Mouse (Mus musculus): ENCODE data around the gene Chd1. TPM values are rescaled to one million over a fixed set of nuclear protein-coding genes. Genes with fewer than 3 reads are reported as not detected.
"Not testable (repeated sequence)": the region's sequence is repeated elsewhere in the genome, so short reads cannot be mapped to it uniquely, and the experiment has no call there.

The Chd1 gene
- total RNA-seq, 4 experiments from 2014 or later: 14.0 to 16.8 (median 15.8) TPM

DNA sequence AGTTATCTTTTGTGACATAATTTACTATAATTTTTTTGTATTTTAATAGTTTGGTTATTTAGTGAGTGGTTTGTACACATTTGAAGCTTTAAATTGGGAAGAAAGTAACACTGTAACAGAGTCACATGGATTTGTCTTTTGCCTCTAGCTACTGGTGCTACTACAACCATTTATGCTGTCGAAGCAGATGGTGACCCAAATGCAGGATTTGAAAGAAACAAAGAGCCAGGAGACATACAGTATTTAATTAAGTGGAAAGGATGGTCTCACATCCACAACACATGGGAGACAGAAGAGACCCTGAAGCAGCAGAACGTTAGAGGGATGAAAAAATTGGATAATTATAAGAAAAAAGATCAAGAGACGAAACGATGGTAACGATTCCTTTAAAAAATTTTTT is 26.9 kb downstream of the Chd1 start:
- DNase-seq (ENCODE audit: low spot score): no peak

- DNase-seq (ENCODE audit: low spot score): no peak
These were observed 32.7 kb downstream of the Chd1 start for GRCm38 (mm10) chr17:15737346-15737917.

DNA sequence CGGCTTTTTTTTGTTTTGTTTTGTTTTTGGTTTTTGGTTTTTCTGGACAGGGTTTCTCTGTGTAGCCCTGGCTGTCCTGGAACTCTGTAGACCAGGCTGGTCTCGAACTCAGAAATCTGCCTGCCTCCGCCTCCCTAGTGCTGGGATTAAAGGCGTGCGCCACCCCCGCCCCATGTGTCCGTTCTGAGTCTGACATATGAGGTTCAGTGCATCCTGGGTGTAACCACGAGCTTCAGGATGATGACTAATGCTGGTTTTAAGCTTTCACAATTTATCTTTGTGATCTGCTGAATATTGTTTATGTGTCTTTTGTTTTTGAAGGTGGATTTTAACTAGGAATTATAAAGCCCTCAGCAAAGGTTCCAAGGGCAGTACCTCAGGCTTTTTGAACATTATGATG is 37.1 kb downstream of the Chd1 start:
- DNase-seq (ENCODE audit: low spot score): no peak

GRCm38 (mm10) chr17:15742953-15743352 is 38.2 kb downstream of the Chd1 start:
- no peak for DNase-seq (ENCODE audit: low spot score)

DNA sequence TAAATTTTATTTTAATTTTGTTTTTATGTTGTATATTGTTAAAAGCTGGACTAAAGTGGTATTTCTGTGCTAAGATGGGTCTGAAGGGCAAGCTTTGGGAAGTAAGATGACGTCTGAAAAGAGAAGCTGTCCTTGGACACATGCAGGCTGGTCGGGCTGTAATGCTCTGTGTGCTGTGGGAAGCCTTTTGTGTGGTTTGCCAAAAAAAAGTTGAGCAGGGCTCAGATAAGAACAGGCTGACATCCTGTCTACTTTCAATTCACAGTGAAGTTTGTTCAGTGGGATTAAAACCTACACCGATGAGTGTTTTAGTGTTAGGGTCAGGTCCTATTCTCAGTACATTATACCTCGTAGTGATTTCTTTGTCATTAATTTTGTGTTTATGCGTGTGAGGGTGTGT is 38.6 kb downstream of the Chd1 start:
- peak; percentile 36 for DNase-seq (ENCODE audit: low spot score)

GRCm38 (mm10) chr17:15746696-15747095 is 41.9 kb downstream of the Chd1 start:
- DNase-seq (ENCODE audit: low spot score): no peak

GRCm38 (mm10) chr17:15748022-15748421 is 43.3 kb downstream of the Chd1 start:
- no peak for DNase-seq (ENCODE audit: low spot score)

- not testable (repeated sequence) for DNase-seq (ENCODE audit: low spot score)
These were observed 46.5 kb downstream of the Chd1 start for GRCm38 (mm10) chr17:15751264-15751663.

DNA sequence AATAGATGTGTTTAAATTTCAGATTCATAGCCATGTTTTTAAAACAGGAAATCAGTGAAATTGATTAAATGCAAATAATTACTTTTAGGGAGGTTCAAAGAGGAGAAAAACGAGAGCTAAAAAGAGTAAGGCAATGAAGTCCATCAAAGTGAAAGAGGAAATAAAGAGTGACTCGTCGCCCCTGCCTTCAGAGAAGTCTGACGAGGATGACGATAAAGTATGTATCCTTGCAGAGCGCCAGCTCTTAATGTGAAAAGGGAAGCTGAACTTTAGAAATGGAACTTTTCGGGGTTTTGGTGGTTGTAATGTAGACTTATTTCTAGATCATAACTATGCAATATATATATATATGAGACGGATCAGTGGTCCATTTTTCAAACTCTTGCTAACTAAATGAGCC is 56.4 kb downstream of the Chd1 start:
- no peak for DNase-seq (ENCODE audit: low spot score)

- DNase-seq (ENCODE audit: low spot score): peak; percentile 11
These were observed 64.4 kb downstream of the Chd1 start for GRCm38 (mm10) chr17:15769081-15769724.

DNA sequence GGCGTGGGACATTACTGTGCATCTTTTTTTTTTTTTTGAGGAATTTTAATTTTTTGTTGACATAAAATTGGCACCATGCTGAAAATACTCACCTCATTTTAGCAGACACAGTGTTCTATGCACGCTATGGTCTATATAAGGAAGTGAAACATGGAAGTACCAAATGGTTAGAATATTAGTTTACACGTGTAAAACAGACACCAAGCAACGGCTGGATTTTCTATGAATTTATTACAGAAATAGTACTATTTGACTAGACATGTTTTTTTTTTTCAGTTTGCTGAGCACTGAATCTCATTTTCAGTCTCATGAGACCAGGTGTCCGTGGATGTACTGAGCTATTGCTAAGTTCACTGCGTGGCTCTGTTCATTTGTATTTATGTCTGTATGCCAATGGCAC is 69.2 kb downstream of the Chd1 start:
- no peak for DNase-seq (ENCODE audit: low spot score)

DNA sequence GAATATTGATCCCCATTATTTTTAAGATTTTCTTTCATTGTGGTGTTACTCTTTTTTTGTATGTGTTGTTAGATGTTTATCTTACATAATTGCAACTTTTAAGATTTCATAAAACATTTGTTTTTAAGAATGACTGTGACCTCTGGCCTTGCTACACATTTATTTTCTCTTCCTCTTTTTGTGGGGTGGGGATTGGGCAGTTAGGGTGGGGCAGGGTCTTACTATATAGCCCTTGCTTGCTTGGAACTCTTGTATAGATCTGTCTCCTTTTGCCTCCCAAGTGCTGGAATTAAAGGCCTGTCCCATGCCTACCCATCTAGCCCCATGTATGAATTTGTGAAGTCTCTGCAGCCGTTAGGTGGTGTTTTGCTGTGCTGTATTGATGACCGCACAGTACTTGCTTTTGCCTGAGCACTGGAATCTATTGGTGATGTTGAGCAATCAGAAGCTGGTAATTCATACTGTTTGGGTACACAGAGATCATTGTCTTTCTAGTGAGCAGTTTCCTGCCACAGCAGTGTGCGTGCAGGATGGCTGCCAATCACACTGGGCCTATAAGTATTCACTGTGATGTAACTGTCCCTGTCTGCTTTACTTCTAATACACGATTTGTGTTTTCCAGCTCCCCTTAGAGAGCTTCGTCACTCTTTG is 69.9 kb downstream of the Chd1 start:
- DNase-seq (ENCODE audit: low spot score): no peak

DNA sequence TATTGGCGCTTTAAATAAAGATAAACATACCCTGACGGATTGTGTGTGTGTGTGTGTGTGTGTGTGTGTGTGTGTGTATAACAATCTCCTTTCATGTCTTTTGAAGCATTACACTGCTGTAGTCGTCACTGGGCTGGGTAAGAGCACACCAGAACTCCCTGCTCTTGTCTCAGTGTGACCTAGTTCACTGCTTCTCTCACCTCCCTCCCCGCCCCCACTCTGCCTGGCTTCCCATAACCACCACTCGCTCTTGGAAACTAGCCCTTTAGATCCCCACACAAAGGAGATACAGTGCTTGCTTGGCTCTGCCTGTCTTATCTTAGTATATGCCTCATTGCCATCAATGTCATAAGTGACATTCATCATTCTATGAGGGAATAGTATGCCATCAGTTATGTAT is 71.6 kb downstream of the Chd1 start:
- DNase-seq (ENCODE audit: low spot score): no peak

- DNase-seq (ENCODE audit: low spot score): no peak
These were observed 73.2 kb downstream of the Chd1 start for GRCm38 (mm10) chr17:15777979-15778378.

- peak; percentile 42 for DNase-seq (ENCODE audit: low spot score)
These were observed 82.3 kb downstream of the Chd1 start for GRCm38 (mm10) chr17:15787036-15787435.

DNA sequence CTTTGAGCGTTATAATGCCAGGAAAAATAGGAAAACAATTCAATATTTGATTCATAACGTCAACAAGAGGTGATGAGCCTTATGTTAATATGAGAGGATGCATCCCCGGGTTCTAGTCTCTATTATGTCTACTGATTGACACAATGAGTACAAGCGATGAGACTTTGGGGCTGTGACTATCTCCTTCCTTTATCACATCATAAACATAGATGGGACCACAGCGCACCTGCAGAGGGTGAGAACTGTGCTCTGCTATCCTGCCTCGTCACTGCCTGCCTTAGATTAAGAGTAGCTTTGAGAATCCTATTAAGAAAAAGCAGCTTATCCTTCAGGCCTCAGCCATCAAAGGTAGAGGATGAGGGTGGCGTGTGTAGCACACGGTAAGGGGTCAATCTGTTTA is 85.9 kb downstream of the Chd1 start:
- no peak for DNase-seq (ENCODE audit: low spot score)

DNA sequence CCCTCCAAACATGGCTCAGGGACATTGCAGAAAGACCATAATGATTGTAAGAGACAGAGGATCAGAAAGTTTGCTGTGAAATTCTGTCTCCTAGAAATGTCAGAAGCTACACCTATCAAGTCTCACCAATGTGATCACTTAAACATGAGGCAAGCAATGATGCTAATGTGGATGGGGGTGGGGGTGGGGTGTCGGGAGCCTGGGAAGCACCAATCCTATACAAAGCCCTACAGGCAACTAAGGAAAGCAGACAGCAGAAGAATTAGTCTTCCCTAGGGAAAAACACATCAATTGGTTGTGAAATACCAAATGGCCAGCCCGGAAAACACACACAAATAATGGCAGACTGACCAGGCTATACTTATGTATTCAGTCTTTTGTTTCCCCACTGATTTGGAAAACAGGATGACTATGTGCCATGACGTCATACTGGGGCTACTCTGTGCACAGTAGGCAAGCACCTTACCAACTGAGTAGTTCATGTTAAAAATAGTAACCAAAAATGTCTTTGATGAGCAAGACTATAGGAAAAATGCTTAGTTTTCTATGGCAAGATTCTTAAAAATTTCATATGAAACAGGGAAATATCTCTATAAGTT is 94.5 kb downstream of the Chd1 start:
- no peak for DNase-seq (ENCODE audit: low spot score)

DNA sequence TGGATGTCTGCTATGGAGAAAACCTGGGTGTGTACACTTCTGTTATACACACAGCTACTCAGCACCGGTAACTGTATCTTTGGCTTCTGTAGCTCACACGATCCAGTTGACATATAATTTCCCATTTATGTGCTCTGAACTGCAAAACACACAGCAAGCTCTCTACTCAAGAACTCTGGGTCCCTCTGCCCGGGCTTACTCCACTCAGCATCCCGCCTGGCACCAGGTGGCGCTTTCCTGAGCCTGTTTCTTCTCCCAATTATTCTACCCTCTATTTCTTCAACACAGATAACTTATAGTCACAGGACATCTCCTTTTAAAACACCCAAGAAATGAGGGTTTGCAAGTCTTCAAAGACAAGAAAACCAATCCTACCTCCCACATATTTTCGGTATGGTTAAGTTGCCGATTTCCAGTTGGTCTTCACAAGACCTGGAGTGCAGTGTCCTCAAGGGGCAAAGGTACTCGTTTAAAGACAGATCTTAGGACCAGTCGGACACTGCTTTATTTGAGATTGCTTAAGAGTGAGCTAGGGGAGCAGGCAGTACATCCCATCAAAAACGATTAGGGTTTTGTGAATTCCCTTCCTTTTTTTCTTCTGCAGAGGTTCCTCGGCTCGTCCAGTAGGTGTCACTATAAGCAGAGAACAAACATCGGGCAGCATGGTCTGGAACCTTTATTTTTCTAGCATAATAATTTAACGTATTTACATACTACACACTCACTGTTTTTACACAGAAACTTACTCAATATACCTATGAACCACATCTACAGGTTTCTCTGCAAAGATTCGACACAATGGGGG is 99.4 kb downstream of the Chd1 start:
- DNase-seq (ENCODE audit: low spot score): no peak

DNA sequence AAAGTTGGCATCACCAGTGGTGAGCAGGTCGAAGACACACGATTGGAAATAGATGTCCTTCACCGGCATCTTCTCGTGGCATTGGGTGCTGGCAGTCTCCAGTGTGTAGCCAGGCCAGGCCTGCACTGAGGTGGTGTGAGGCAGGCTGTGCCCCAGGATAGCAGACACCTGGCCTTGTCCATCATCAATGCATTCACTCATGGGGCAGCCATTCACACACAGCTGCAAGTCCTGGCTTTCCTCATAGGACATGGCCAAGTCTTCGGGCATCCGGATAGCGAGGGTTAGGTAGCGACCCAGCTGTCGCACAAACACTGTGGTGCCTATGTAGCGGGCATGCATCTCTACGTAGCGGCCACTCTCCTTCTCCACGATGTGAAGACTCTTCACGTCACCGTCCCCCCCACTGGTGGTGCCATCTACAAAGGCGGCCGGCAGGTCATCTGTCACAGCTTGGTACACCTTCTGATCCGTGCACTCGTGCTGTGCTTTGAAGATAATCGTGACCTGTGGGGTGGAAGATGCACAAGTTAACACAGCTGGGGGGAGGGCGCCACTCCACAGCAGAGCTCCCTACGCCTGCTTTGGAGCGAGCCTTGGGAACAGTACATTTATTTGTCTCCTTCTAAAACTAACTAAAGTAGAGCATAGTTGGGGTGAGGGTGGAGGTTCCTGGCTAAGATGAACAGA is 102.7 kb downstream of the Chd1 start:
- no peak for DNase-seq (ENCODE audit: low spot score)

GRCm38 (mm10) chr17:15808015-15808414 is 103.2 kb downstream of the Chd1 start:
- DNase-seq (ENCODE audit: low spot score): no peak

All from heart, adult 8-10 months (tissue).